Mouse (Mus musculus) adrenal gland, adult (tissue): Measurements from ENCODE around the gene Vmn1r207-ps.
"Not testable (repeated sequence)": the region's sequence is repeated elsewhere in the genome, so short reads cannot be mapped to it uniquely, and the experiment has no call there.

ENCODE experiments used
- DNase-seq, 2 experiments: peaks; one replicate each; pipeline ENCODE4 v3.0.0; 2022 to 2023; ENCODE audit warnings: low spot score in 1 of 2; ENCODE audit not compliant: inconsistent age in 2 of 2

Vmn1r207-ps gene

GRCm38 (mm10) chr13:22729529-22729928 is at the start of gene Vmn1r207-ps:
Vmn1r207-ps (minus strand) TSS chr13:22729629.
- not testable (repeated sequence) for DNase-seq

GRCm38 (mm10) chr13:22777300-22777699 is 47.9 kb upstream of the Vmn1r207-ps start, which contains the start of gene Vmn1r208:
Vmn1r208 (minus strand) TSS chr13:22777400.
- DNase-seq = not testable (repeated sequence)

GRCm38 (mm10) chr13:22771592-22771991 is 42.2 kb upstream of the Vmn1r207-ps start:
- not testable (repeated sequence) for DNase-seq

- peak in 1 of 2 experiments; percentile 42 for DNase-seq
These were observed 18.1 kb upstream of the Vmn1r207-ps start for GRCm38 (mm10) chr13:22747524-22747923.

- DNase-seq = not testable (repeated sequence)
These were observed 22.5 kb downstream of the Vmn1r207-ps start for GRCm38 (mm10) chr13:22706947-22707346.

- not testable (repeated sequence) for DNase-seq
These were observed 26.5 kb downstream of the Vmn1r207-ps start for GRCm38 (mm10) chr13:22702951-22703350.
